Mouse (Mus musculus): ENCODE data around the gene Osgin1. TPM values are rescaled to one million over a fixed set of nuclear protein-coding genes. Genes with fewer than 3 reads are reported as not detected.

Osgin1 gene
- polyA plus RNA-seq, 1 experiment from 2014 or later, result 0.38 TPM

DNA sequence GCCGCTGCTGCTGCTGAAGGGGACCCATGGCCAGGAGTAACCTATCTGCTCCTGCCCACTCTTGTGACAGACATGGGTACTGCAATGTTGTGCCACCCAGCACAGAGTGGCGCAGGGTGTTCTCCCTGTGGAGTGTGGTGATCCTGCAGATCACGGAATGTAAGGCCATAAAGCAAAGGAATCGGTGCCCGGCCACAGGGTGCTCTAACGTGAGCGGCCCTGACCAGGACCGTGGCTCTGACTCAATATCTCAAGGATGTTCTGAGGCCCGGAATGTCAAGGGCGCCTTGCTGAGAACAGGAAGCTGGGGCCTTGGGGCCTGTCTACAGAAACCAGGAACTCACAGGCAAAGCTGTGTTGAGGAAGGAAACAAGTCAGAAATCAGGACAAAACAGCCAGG is 8.4 kb upstream of the Osgin1 start:
- H3K27me3 ChIP-seq, result no peaks in the 10 kb centered on the region
- no peak overlapping the region for H3K4me2 ChIP-seq
- no peaks in the 10 kb centered on the region for H3K9me3 ChIP-seq
- no peak overlapping the region; the same call in 1 of the 2 replicates for H3K27ac ChIP-seq (replicated peaks)
- H3K4me1 ChIP-seq (replicated peaks), result peaks cover 10% of the 10 kb centered on the region
- no peaks in the 10 kb centered on the region for H3K36me3 ChIP-seq
- WGBS, result 95% methylated on average over 10 of the region's 10 CpGs
- no peak for ATAC-seq (ENCODE audit: low FRiP score, low read depth)
- no peak overlapping the region for H3K9ac ChIP-seq
- H3K4me3 ChIP-seq, result no peak overlapping the region

DNA sequence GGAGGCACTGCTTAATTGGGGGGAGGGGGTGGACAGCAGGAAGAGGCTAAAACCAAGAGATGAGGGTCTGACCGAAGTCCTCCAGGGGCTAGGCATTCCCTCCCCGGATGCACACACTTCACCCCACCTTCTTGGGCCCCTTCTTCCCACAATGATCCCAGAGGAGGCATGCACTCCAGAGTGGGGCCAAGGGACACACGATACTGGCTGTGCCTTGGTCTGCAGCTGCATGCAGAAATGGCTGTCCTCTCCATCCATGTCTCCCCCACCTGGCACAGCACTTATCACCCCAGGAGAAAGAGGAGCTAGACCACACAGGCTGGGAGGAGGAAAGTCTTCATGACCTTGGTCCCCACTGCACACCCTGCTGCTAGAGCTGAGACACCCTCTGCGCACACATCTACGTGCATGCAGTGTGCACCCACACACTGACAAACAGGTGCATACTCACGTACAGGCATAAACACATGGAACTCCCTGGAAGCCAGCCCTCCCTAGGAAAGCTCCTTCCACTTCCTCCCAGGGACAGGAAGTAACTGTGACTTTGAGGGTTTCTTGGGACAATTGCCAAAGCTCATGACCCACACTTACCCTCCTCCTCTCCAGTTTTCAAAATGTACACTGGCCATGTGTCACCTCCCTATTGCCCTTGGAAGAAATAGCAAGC is 7.7 kb upstream of the Osgin1 start:
- ATAC-seq (ENCODE audit: low FRiP score, low read depth), result no peak
- H3K27ac ChIP-seq (replicated peaks), result no peak overlapping the region; the same call in 1 of the 2 replicates
- WGBS, result 89% methylated on average over 6 of the region's 6 CpGs

DNA sequence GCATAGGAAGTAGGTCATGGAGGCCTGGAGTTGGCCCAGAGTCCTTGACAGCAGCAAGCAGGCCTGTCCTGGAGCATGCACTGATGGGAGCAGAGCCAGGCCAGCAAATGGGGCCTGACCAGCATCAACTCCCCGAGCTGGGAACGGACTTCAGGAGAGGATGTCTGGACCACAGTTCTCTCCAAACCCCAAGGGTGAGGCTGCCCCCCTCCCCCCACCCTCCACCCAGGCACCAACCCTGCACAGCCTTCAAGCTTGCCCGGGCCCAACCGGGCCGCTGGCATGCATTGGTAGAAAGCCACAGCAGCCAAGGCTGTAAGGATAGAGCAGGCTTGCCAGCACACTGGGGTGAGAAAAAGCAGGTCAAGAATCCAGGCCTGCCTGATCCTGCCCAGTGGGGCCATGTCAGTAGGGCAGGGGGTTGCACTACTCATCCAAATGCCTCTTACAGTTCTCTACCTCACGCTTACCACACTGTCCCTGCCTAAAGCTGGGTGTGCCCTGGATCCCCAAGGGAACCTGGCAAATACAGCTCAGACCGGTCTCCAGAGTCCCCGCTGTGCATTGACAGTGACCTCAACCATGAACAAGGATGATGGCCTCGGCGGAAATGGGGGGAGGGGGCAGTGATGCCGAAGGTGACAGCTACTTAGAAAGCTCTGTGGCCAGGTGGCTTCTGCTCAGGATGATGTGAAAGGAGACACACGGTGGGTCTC is 6.1 kb upstream of the Osgin1 start:
- H3K36me3 ChIP-seq, result no peaks in the 10 kb centered on the region
- no peak overlapping the region for H3K27ac ChIP-seq (replicated peaks)
- H3K4me3 ChIP-seq, result no peak overlapping the region
- H3K4me2 ChIP-seq, result no peak overlapping the region
- H3K27me3 ChIP-seq, result no peaks in the 10 kb centered on the region
- 75% methylated on average over 12 of the region's 12 CpGs for WGBS
- no peaks in the 10 kb centered on the region for H3K4me1 ChIP-seq (replicated peaks)
- no peaks in the 10 kb centered on the region for H3K9me3 ChIP-seq
- H3K9ac ChIP-seq, result no peak overlapping the region
- no peak for ATAC-seq (ENCODE audit: low FRiP score, low read depth)

More for the DNA sequence above, 7.7 kb upstream of the Osgin1 start:
- Histone ChIP-seq H3K36me3 (no peaks in the 10 kb centered on the region), H3K27me3 (no peaks in the 10 kb centered on the region), H3K9ac (no peak overlapping the region), H3K4me3 (no peak overlapping the region), H3K4me1 (replicated peaks) (peaks cover 10% of the 10 kb centered on the region), H3K4me2 (0 out of 2 replicates have a peak overlapping the region, but pooled peaks have one; percentile 9), H3K9me3 (no peaks in the 10 kb centered on the region)

DNA sequence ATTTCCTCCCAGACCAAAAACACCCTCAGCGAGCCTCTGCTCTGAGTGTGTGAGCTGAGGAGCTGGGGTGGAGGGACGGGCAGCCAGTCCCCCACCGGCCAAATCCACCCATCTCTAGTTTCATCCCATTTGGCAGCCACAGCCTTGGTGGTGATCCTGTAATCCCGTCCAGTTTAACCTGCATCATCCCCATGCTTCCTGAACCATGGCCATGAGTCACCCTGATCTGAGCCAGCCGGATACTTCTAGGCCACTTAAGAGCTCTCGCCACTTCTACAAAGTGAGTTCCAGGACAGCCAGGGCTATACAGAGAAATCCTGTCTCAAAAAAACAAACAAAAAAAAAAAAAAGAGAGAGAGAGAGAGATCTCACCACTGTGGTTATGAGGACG is 5.6 kb upstream of the Osgin1 start:
- H3K9me3 ChIP-seq, result no peaks in the 10 kb centered on the region
- no peak for ATAC-seq (ENCODE audit: low FRiP score, low read depth)
- H3K27ac ChIP-seq (replicated peaks), result no peak overlapping the region
- 83% methylated on average over 7 of the region's 7 CpGs for WGBS
- H3K4me2 ChIP-seq, result no peak overlapping the region
- H3K4me3 ChIP-seq, result no peak overlapping the region
- H3K36me3 ChIP-seq, result no peaks in the 10 kb centered on the region
- no peaks in the 10 kb centered on the region for H3K4me1 ChIP-seq (replicated peaks)
- no peaks in the 10 kb centered on the region for H3K27me3 ChIP-seq
- H3K9ac ChIP-seq, result no peak overlapping the region

DNA sequence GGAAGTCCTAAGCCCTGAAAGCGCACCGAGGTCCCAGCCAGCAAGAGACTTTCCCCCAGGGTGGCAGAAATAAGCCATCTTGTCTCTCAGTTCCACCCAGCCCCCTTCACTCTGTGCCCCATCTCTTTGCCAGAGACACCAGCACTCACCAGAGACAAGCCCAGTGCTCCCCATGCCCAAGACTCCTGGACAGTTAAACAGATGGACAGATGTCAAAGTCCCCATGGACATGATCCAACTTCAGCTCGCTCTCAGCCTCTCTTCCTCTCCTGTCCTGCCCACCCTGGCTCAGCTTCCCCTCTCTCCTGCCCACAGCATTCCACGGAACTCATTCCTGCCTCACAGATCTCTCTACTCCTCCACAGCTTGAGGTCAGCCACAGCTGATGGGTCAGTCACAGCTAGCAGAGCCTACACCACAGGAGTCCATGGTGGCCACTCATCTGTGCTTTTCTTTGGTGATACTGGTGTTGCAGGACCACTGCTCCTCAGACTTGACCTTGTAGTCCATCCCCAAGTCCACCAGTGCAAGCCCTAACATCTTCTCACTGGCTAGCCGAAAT is 5.1 kb upstream of the Osgin1 start:
- Histone ChIP-seq H3K27me3 (no peaks in the 10 kb centered on the region), H3K9me3 (no peaks in the 10 kb centered on the region), H3K9ac (no peak overlapping the region), H3K4me2 (no peak overlapping the region), H3K36me3 (no peaks in the 10 kb centered on the region), H3K4me1 (replicated peaks) (no peaks in the 10 kb centered on the region), H3K27ac (replicated peaks) (no peak overlapping the region), H3K4me3 (no peak overlapping the region)
- no peak for ATAC-seq (ENCODE audit: low FRiP score, low read depth)
- WGBS, result 76% methylated on average over 5 of the region's 5 CpGs

DNA sequence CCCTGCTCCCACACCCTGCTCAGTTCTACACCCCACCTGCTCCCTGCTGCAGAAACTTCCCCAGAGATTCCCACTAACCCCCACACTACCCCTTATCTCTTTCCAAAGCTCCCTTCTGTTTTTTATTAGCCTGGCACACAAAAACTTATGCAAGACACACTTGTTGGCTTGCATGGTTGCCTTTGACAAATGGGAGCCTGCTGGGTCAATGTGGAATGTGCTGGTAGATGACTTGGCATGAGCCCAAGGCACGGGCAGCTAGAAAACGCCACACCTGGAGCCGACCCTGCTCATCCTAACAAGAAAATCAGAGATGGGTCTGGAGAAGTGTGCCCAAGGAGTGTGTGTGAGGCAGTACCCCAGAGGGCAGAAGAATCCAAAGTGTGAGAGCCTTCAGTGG is 4.4 kb upstream of the Osgin1 start:
- no peak for ATAC-seq (ENCODE audit: low FRiP score, low read depth)
- H3K4me3 ChIP-seq, result no peak overlapping the region
- H3K9me3 ChIP-seq, result no peaks in the 10 kb centered on the region
- WGBS, result 79% methylated on average over 3 of the region's 3 CpGs
- H3K4me1 ChIP-seq (replicated peaks), result no peaks in the 10 kb centered on the region
- H3K9ac ChIP-seq, result no peak overlapping the region
- no peaks in the 10 kb centered on the region for H3K27me3 ChIP-seq
- H3K4me2 ChIP-seq, result no peak overlapping the region
- H3K36me3 ChIP-seq, result no peaks in the 10 kb centered on the region
- H3K27ac ChIP-seq (replicated peaks), result no peak overlapping the region

DNA sequence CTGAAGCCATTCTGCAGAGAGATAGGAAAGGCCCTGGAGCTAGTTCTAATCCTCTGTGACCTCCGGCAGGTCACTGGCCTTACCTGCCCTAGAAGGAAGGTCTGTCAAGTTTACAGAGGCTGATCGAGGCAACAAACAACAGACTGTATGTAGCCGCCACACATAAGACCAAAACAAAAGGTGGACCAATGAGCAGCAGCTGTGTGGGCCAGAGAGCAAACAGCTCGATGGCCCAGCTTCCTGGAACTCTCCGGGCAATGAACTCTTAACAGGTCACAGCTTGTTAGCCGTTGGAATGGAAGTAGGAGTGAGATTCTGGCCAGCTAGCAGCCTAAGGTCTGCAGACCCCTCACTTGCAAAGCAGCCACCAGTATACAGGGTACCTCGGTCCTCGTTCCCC is 3.7 kb upstream of the Osgin1 start:
- Histone ChIP-seq H3K4me3 (no peak overlapping the region), H3K9ac (no peak overlapping the region), H3K4me2 (no peak overlapping the region), H3K36me3 (no peaks in the 10 kb centered on the region), H3K9me3 (no peaks in the 10 kb centered on the region), H3K4me1 (replicated peaks) (no peaks in the 10 kb centered on the region), H3K27ac (replicated peaks) (no peak overlapping the region), H3K27me3 (no peaks in the 10 kb centered on the region)
- 85% methylated on average over 8 of the region's 8 CpGs for WGBS
- ATAC-seq (ENCODE audit: low FRiP score, low read depth), result no peak

DNA sequence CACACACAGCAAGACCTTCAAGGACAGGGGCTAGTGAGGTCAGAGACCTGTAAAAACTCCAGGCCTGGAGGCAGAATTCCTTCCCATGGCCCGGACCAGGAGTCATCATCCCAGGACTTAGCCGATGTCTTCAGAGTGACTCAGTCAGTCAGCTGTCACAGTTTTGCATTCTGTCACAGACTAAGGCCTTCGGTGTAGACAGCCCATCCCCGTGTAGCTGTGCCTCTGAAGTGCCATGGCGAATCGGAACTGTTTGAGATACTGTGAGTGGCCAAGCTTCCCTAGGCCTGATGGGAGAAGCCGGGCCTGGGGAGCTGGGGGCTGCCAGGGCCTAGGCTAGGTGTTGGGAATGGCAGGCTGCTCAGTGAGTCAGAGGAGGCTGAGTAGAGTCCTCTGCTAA is 3.2 kb upstream of the Osgin1 start:
- H3K9me3 ChIP-seq, result no peaks in the 10 kb centered on the region
- no peak overlapping the region for H3K4me3 ChIP-seq
- no peaks in the 10 kb centered on the region for H3K27me3 ChIP-seq
- 86% methylated on average over 7 of the region's 7 CpGs for WGBS
- no peak overlapping the region for H3K27ac ChIP-seq (replicated peaks)
- no peak overlapping the region for H3K9ac ChIP-seq
- H3K36me3 ChIP-seq, result no peaks in the 10 kb centered on the region
- no peaks in the 10 kb centered on the region for H3K4me1 ChIP-seq (replicated peaks)
- no peak for ATAC-seq (ENCODE audit: low FRiP score, low read depth)
- H3K4me2 ChIP-seq, result no peak overlapping the region

DNA sequence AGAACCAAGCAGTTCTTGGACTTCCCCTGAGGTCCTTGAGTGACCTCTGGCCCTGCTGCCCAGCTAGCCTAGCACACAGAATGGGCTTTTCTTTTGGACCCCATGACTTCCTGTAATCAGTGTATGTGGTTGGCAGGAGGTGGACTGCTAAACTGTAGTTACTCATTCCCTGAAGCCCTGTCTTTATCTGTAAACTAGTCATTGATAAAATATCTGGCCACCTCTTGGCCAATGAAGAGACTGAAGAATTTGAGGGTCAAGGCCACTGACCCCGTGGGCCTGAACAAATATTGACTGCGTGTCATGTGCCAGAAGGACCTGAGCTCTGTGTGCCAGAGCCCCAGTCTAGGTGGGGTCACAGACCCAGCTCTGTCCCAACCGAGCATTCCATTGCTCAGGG is 1.6 kb upstream of the Osgin1 start:
- 64% methylated on average over 3 of the region's 3 CpGs for WGBS
- ATAC-seq (ENCODE audit: low FRiP score, low read depth), result no peak
- Histone ChIP-seq H3K4me1 (replicated peaks) (no peaks in the 10 kb centered on the region), H3K36me3 (no peaks in the 10 kb centered on the region), H3K4me2 (no peak overlapping the region), H3K27me3 (no peaks in the 10 kb centered on the region), H3K9me3 (no peaks in the 10 kb centered on the region), H3K4me3 (no peak overlapping the region), H3K27ac (replicated peaks) (no peak overlapping the region), H3K9ac (no peak overlapping the region)

DNA sequence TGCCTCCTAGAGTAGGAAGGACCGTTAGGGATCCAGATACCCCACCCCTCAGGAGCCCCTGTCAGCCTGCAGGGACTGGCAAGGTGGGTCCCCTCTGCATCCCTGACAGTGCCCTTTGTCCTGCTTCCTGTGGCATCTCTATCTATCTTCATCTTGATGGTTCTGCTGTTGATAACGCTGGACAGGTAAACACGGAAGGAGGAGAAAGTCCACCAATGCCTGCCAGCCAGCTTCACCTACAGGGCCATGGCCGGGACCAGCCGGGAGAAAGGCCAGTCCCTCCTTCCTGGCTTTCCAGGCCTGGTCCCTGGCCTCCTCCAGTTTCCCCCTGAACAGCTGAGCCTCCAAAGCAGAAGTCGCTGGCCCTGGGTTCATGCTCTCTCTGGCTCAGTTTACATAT is 645 bp downstream of the Osgin1 start:
- no peaks in the 10 kb centered on the region for H3K27me3 ChIP-seq
- H3K36me3 ChIP-seq, result no peaks in the 10 kb centered on the region
- H3K4me2 ChIP-seq, result no peak overlapping the region
- H3K27ac ChIP-seq (replicated peaks), result no peak overlapping the region
- 87% methylated on average over 6 of the region's 6 CpGs for WGBS
- peaks cover 2% of the 10 kb centered on the region; the same call in 1 of the 2 replicates for H3K4me1 ChIP-seq (replicated peaks)
- ATAC-seq (ENCODE audit: low FRiP score, low read depth), result no peak
- no peak overlapping the region for H3K4me3 ChIP-seq
- H3K9ac ChIP-seq, result no peak overlapping the region
- H3K9me3 ChIP-seq, result no peaks in the 10 kb centered on the region

DNA sequence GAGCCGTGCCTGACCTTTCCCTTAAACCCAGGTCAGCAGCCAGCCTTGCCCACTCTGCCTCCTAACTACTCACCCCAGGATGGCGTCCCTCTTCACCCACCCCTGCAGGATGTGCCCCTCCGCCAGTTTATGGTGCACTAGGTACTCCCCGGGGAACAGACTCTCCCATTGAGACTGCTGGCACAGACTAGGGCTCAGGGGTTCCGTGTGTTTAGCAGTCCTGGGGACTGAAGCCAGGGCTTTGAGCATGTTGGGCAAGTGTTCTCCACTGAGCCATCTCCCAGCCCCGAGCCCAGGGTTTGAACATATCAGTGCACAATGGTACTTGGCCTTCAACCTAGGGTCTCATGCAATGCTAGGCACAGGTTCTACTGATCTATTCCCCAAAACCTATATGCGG is 1.6 kb downstream of the Osgin1 start:
- no peak overlapping the region for H3K4me2 ChIP-seq
- no peak overlapping the region for H3K9ac ChIP-seq
- H3K27me3 ChIP-seq, result no peaks in the 10 kb centered on the region
- H3K27ac ChIP-seq (replicated peaks), result no peak overlapping the region
- 80% methylated on average over 7 of the region's 7 CpGs for WGBS
- H3K4me3 ChIP-seq, result no peak overlapping the region
- H3K9me3 ChIP-seq, result no peaks in the 10 kb centered on the region
- H3K36me3 ChIP-seq, result no peaks in the 10 kb centered on the region
- ATAC-seq (ENCODE audit: low FRiP score, low read depth), result no peak
- peaks cover 12% of the 10 kb centered on the region for H3K4me1 ChIP-seq (replicated peaks)

DNA sequence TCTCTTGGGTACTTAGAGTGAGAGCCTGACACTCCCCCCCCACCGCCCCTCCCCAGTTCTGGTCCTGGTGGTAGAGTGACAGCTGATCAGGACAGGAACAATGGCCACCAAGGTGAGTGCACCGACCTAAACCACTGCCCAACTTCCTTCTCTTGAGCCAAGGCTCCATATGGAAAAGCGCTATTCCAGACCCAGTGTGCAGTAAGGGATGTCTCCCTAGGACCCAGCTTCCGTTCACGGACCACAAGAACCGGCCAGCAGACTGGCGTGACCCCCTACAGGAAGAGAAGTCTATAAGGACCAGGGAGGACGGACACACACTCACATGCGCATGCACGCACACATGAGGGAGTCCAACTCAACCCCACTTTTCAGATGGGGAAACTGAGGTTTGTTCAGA is 2.4 kb downstream of the Osgin1 start:
- H3K9ac ChIP-seq, result no peak overlapping the region
- no peak overlapping the region for H3K4me3 ChIP-seq
- WGBS, result 83% methylated on average over 10 of the region's 10 CpGs

More for the DNA sequence above, 2.4 kb downstream of the Osgin1 start:
- H3K4me2 ChIP-seq, result no peak overlapping the region
- no peaks in the 10 kb centered on the region for H3K9me3 ChIP-seq
- H3K4me1 ChIP-seq (replicated peaks), result peaks cover 19% of the 10 kb centered on the region
- H3K27me3 ChIP-seq, result no peaks in the 10 kb centered on the region
- H3K36me3 ChIP-seq, result no peaks in the 10 kb centered on the region
- no peak for ATAC-seq (ENCODE audit: low FRiP score, low read depth)
- H3K27ac ChIP-seq (replicated peaks), result no peak overlapping the region

All from hindbrain, embryonic 15.5 days (tissue).